Mouse (Mus musculus): Measurements from ENCODE around the gene Zfp691. TPM values are rescaled to one million over a fixed set of nuclear protein-coding genes. Genes with fewer than 3 reads are reported as not detected.

Zfp691 gene
- total RNA-seq, 2 experiments from 2014 or later, result 20.0 to 21.5 TPM

DNA sequence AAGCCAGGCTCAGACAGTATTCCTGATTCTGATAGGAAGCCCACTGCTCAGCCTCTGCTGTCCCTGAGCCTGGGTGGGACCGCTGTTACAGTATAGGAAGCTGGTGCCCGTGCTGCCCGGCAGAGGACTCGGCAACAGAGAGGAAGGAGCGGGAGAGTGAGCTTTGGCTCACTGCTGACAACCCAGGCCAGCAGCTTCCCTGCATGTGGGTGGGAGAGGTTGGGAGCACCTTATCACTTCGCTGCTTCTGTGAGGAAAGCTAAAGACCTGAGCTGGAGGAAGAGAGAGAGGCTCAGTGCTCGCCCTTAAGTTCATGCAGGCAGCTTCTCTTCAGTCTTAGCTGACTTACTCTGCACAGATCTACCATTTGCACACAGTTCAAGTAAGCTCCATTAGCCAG lies 45.4 kb downstream of the Zfp691 start:
- DNase-seq, result no peak
- intact Hi-C loops (cut with DNase I), result no loop called here

DNA sequence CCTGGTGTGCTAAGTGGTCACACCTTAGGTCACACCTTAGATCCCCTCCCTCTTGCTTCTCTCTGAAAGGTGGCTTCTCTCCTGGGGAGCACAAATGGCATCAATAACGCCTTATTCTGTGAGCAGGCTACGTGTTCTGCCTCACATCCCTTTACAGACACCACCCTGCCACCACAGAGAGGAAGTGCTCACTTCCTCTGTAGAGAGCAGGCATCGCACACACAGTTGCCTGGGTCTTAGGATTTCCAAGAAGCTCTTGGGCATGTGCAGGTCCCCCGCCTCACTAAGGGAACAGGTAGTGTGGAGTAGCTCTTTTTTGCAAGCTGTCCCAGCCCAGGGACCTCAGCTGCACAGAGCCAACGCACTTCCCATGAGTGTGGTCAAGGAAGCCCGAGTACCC lies 46.8 kb downstream of the Zfp691 start:
- intact Hi-C loops (cut with DNase I), result no loop called here
- no peak for DNase-seq

DNA sequence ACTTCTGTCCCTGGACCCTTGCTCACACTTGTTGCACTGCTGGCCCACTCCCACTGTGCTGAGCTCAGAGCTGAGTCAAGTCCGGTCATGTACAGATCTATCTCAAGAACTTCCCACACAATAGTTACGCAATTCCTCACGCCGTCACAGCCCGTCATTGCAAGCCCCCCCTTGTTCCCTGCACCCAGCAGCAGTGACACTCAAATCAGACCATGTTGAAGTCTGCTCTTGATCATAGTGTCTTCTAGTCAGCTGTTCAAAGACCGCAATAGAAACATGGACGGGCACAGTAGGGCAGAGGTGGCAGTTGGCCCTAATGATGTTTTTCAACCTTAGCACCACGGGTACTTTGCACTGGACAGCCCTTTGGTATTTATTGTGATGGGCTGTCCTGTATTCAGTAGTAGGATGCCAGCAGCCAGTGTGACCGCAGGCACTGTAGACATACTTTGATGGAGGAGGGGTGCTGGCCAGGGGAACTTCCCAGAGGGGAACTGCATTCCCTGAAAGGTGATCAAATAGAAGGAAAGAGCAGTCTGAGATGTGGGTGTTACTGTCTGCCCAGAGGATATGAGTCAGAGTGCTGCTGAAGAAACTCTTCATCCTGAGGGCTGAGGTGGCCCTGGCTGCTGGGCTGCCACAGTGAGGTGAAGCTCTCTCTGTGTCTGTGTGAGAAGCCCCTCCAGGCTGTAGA lies 48.3 kb downstream of the Zfp691 start:
- no peak for DNase-seq
- intact Hi-C loops (cut with DNase I), result no loop called here

DNA sequence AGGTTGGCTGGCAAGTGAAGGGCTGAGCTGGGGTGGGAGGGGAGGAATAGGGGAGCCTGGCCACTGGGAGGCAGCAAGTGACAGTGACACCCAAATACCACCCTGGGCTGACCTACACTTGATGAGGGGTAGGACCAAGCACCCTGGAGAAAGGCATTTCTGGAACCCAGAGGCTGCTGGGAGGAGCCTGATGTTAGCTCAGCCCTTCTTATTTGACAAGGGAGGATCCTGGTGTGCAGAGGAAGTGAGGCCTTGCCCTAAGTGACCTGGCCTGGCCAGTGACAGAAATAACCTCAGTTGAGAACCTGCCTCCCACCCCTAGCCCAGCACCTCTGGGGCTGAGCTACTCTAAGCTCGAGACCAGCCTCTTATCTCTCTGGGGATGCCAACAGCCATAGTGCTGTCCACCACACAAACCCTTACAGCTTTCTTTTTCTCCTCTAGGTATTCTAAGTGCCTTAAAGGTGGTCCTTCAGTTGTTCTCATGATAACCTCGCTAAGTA lies 49.2 kb downstream of the Zfp691 start:
- intact Hi-C loops (cut with DNase I), result no loop called here
- DNase-seq, result no peak

DNA sequence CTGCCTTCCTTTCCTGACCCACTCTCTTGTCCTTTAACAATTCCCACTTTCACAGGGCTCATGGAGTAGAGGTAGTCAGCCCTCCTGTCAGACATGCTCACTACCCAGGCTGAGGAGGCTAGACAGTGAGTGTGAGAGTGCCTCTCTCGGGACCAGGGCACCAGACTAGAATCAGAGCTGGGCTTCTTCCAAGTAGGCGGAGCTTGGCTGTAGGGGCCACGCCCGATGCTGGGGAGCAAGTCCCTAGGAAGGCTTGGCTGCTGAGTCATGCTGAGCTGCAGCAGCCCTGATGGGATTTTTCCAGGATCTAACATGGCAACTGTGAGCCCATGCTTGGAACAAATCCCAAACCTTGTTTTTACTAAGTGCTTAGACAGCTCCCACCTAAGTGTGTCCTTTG lies 52.7 kb downstream of the Zfp691 start:
- peak; percentile 69 to 74 for DNase-seq
- intact Hi-C loops (cut with DNase I), result no loop called here

DNA sequence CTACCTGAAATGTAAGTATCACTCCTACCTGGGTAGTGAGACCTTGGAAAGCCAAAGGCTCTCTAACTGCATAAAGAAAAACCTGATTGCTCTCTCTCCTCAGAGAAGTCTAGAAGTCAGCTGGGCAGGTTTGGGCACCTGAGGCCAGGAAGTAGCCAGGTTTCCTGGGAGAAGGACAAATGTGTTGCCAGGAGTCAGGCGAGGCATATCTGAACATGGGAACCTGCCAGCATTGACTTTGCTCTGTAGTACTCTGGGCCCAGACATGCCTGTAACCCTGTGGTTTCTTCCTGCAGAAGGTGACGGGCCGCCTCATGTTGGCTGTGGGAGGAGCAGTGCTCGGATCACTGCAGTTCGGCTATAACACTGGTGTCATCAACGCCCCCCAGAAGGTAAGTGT lies 53.9 kb downstream of the Zfp691 start:
- intact Hi-C loops (cut with DNase I), result no loop called here
- DNase-seq, result no peak

Small RNA genes lying within 50 kb of the gene (microRNA-seq; reads per million reads assigned to microRNA genes)
- gene Mir1957a (ENCODE audit: borderline number of aligned reads in 2 of 2), result 0 reads per million in 2 experiments

Other genes with a start within 250 kb of the Zfp691 start
- not detected for gene Olfr1328, start 235.6 kb downstream of the Zfp691 start, total RNA-seq (2021)
- gene Lao1, start 212.6 kb downstream of the Zfp691 start, total RNA-seq (2021), result under 1 TPM; 0.28 to 0.38 TPM
- 10 to 100 TPM in 1 of 2 experiments, 1 to 10 TPM in 1; 9.5 to 12.7 TPM for gene Slc2a1, start 65.5 kb downstream of the Zfp691 start, total RNA-seq (2021)
- under 1 TPM in 1 of 2 experiments, not detected in 1; 0.11 TPM for gene Ermap, start 15.8 kb upstream of the Zfp691 start, total RNA-seq (2021)
- 10 to 100 TPM; 19.0 to 19.6 TPM for gene Svbp, start 21.1 kb upstream of the Zfp691 start, total RNA-seq (2021)
- not detected for gene Tmem269, start 44.0 kb upstream of the Zfp691 start, total RNA-seq (2021)
- gene AU022252, start 58.5 kb upstream of the Zfp691 start, total RNA-seq (2021), result 10 to 100 TPM; 22.2 to 24.5 TPM
- gene P3h1, start 58.7 kb upstream of the Zfp691 start, total RNA-seq (2021), result 10 to 100 TPM; 13.3 to 15.1 TPM
- not detected for gene Cldn19, start 81.2 kb upstream of the Zfp691 start, total RNA-seq (2021)
- 100 to 1,000 TPM; 786 to 814 TPM for gene Ybx1, start 120.4 kb upstream of the Zfp691 start, total RNA-seq (2021)
- gene Ppih, start 146.4 kb upstream of the Zfp691 start, total RNA-seq (2021), result 10 to 100 TPM in 1 of 2 experiments, 1 to 10 TPM in 1; 9.4 to 12.2 TPM
- gene Ccdc30, start 241.3 kb upstream of the Zfp691 start, total RNA-seq (2021), result under 1 TPM in 1 of 2 experiments, not detected in 1; 0.36 TPM
- 10 to 100 TPM in 1 of 2 experiments, 1 to 10 TPM in 1; 9.6 to 12.7 TPM for gene Ppcs, start 248.2 kb upstream of the Zfp691 start, total RNA-seq (2021)
- gene Zmynd12, start 248.6 kb upstream of the Zfp691 start, total RNA-seq (2021), result not detected

Data from heart, postnatal 36 days (tissue).